Mouse (Mus musculus): Measurements from ENCODE around the gene Rdh5. TPM values are rescaled to one million over a fixed set of nuclear protein-coding genes. Genes with fewer than 3 reads are reported as not detected.
A peak's percentile ranks its signal among the peaks of the same experiment; 100 is the strongest.

Rdh5 gene
- 10 to 100 TPM; 11.2 to 15.9 TPM for total RNA-seq (2021)
- 24.3 and 29.3 TPM in 2 replicates for polyA plus RNA-seq (2012; rRNA removed)
- long read RNA-seq, partial matches to known transcripts = 1 of 4 reads
- long read RNA-seq, other reads (novel, unspliced or antisense) = 3 of 4 reads

DNA sequence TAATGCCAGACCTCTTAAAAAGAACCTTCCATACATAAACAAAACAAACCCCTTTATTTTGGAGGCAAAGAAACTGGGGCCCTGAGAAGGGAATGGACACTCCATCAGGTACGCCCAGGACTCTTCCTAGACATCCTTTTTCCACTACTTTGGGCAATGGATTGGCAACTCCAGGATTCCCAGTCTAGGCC, at the start of gene Rdh5:
TSS of gene Rdh5 (minus strand) at position 67 of the 191 bp plus-strand sequence.
- DNase-seq = no peak

DNA sequence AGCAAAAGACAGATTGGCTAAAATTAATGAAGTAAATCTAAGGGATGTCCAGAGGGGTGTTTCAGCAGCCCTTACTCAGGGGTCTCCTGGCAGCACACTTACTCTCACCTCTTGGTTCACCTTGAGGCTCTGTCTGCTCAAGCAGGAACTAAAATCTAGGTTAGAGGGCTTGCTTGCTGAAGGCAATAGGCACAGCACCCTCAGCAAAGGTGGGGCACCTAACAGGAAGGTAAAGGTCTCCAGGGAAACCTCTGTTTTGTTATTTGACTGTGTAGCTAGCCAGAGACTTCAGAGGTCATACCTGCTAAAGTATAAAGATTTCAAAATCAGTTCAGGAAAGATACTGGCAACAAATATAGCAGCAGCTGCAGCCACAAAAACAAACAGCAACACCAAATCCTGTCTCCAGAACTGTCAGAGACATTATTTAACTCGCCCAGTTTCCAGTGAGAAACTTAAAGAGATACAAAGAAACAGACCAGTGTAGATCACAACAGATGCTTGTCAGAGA, 48.1 kb upstream of the Rdh5 start:
- no peak for DNase-seq

DNA sequence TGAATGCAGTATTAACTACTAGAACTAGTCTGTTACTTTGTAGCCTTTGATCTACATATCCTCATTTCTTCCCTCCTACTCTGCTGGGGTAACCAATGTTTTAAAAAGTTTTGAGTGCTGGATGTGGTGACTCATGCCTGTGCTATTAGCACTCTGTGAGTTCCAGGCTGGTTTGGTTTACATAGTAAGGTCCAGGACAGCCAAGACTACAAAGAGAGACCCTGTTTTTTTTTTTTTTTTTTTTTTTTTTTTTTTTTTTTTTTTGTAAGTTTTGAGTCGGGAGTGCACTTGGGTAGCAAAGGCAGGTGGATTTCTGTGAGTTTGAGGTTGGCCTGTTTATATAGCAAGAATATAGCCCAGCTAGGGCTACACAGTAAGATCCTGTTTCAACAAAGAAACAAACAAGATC, 45.7 kb upstream of the Rdh5 start:
- no peak for DNase-seq

DNA sequence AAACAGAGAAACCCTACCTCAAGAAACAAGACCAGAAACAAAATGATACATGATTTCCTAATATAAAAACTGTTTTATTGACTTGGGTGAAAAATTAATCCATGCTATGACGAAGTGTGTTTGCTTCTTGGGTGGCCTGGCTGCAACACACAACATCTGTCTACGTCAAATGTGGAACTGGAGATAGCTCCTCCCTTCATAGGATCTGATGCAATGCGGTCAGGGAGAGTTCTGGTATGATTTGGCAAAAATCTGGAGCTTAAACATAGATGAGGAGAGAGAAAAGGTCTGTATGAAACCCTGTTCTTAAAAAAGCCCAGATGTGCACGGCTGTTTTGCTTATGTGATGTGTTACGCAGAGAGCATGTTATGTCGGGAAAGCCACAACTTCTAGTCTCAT, 43.2 kb upstream of the Rdh5 start:
- no peak for DNase-seq

DNA sequence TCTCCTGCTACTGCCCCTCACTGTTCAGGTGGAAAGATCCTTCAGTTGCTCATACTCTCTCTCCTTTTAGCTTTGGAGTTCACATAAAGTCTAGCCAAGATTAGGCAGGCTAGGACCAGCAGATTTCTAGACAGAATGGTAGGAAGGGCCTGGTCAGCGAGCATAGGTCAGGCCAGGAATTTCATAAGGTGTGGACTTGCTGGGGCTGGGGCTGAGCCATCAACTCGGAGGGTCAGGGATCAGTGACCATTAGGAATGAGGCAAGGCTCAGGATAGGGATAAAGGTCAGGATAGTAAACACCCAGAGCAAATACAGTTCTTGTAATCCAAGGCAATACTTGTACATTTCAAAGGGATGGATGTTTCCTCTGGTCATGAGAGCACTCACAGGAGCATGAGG, 42.3 kb upstream of the Rdh5 start:
- DNase-seq = no peak

DNA sequence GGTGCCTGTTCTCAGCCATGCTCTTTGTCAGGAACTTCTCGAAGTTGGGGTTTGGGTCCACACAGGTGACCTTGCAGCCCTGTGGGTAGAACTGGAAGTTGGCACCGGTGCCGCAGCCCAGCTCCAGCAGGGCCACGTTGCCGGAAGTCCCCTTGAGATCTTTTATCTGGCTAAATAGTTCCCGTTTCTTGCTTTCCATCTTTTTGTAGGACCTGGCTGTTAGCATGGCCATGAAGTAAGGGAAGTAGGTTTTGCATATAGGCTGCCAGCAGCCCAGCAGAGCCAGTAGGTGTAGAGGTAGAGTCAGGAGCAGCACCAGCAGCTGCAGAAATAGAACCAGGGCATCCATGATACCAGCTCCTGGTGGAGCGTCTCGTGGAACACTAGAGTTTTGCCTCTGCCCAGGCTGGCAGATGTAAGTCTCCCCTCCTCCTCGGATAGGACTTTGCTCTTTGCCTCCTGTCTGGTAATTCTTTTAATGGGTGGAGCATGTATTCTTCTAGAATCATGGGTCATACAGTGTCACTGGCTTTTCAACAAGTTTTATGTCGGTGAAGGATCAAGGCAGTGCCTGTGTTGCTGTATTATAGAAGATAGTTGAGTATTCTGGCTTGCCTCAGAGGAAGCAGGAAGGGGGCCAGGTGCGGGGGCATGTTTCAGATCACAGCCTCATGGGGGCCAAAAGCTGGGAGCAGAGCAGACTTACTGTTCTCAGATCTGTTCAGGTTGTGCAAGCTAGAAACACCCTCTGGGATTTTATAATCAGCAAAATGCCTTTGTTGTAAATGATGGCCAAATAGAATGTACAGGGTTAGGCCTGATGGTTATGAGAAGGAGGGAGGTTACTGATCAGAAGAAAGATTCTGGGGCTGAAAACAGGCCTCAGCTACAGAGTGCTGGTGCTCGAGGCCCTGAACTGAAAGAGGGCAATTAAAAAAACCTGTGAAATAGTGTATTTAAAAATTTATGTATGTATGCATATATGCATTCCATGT, 38.2 kb upstream of the Rdh5 start, which contains the start of gene Mettl7b:
TSS of gene Mettl7b (minus strand) at position 399 of the 995 bp plus-strand sequence.
- no peak for DNase-seq

DNA sequence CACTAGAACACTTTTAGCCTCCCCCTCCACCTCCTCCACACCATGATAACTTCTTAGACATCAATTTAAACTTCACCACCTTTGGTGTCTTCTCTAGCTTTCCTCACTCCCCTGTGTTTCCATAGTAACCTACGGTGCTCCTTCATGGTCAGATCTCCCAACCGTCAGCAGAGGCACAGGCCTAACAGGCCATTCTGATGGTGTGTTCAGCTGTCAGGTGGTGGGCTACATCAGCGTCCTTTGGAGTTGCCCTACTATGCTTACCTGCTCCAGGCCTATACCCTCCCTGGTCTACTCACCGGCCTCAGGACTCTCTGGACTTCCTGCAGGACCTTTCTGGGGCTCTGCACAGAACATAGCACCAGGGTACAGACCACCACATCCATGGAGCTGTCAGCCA, 37.5 kb upstream of the Rdh5 start:
- no peak for DNase-seq

DNA sequence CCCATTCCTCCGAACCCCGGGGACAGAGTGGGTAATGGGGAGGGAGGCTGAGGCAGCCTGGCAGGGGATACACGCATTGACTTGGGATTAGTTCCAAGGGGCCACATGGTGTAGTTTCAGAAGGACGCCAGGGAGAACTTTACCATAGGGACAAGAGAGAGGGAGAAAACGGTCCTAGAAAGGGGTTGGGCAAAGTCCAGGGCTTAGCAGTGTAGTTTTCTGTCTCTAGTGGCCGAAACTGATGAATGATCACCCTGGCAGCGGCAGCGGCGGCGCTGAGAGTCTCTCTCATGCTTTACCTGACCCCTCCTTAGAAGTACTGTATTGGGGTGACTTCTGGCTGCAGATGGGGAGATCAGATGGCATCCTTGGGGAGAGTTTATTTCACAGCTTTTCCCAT, 35.7 kb upstream of the Rdh5 start:
- DNase-seq = no peak

DNA sequence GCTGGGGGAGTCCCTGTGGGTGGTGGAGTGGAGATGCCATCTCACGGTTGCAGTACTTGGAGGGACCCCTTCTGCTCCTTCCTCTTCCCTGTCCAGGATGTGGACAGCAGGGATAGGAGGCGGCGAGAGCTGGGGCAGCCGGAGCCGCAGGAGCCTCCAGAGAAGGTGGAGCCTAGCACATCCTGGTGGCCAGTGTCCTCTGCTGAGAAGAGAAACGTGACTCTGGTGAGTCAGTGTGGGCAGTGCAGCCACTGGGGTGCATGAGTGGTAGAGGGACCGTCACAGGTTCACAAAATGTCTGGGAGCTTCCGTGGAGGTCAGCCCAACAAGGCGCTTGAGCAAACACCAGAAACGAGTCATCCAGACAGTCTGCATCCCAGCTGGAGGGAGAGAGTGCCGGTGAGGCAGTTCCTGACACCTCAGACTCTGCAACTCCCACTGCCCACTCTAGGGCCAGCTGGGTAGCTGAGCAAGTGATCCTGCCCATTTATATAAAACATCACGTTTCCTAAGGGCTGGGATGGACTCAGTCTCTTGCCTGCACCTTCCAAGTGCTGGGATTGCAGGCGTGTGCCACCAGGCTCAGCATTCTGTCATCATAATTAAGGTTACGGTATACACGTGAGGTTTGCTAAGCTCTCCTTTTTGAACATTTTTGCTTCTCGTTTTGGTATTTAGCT, 27.7 kb upstream of the Rdh5 start:
- no peak for DNase-seq

DNA sequence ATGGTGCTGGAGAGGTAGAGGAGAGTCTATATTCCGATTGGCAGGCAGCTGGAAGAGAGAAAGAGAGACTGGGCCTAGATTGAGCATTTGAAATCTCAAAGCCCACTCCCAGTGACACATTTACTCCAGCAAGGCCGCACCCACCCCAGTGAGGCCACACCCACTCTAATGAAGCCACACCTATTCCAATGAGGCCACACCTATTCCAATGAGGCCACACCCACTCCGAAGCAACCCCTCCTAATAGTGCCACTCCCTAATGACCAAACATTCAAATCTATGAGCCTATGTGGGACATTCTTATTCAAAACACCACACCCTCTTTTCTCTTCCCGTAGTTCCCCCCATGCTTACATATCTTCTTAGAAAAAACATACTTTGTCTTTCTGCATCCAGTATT, 24.8 kb upstream of the Rdh5 start:
- DNase-seq = no peak

DNA sequence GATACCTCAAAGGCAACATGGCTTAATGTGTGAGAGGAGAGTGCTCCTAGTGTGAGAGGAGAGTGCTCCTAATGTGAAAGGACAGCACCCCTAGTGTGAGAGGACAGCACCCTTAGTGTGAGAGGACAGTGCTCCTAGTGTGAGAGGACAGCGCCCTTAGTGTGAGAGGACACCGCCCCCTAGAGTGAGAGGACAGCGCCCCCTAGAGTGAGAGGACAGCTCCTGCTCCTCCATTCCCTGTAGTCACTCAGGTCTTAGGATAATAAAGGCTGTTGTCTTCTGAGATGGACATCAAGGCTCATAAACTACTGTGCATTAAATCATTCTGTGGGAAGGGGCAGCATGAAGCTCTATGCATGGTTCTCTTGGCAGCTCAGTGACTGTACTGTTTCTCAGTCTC, 23.0 kb upstream of the Rdh5 start:
- DNase-seq = peak; percentile 36

DNA sequence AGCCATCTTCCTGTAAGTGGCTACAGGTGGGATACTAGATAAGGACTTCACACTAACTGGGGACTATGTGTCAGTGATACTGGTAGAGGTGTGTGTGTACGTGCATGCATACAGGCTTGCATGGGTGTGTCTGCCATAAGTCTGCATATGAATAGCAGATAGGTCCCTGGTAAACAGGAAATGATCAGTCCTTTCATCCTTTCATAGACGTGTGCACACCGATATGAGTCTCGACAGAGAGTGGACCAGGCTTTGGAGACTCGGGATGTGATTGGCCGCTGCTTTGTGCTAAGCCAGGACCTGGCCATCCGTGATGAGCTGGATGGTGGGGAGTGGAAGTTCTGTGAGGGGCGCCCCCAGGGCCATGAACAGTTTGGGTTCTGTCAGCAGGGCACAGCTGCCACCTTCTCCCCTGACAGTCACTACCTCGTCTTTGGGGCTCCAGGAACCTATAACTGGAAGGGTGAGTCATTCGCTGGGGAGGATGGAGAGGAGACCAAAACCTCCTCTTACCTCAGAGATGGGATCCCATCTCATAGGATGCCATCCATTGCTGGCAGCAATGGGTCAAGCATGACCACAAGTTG, 17.9 kb upstream of the Rdh5 start:
- DNase-seq = no peak

DNA sequence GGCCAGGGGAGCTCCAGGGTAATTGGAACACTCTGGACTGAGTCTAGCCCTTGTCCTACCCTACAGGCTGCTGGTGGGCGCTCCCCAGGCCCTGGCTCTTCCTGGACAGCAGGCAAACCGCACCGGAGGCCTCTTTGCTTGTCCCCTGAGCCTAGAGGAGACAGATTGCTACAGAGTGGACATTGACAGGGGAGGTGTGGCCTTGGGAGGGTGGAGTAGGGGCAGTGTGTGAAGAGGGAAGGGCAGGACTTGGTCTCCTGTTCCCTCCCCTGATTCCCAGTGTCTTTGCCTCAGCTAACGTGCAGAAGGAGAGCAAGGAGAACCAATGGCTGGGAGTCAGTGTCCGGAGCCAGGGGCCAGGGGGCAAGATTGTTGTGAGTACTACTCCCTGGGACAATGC, 16.3 kb upstream of the Rdh5 start:
- DNase-seq = peak; percentile 27

DNA sequence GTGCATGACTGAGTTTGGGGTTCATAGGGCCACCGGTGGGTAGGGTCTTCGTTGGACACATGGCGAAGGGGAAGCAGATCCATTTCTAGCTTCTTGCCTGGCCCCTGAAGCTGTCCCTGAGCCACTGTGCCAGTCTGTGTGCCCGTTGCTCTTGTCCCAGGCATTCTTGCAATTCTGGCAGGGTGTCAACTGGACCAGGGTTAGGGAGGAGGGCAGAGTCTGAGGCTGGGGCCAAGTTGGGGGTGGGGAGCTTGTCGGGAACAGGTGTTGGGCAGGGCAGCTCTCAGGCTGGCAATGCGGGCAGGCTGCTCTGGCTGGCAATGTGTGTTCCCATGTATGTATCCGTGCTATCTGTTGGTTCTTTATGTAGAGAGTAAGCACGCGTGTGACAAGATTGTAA, 15.8 kb upstream of the Rdh5 start:
- peak; percentile 76 for DNase-seq

DNA sequence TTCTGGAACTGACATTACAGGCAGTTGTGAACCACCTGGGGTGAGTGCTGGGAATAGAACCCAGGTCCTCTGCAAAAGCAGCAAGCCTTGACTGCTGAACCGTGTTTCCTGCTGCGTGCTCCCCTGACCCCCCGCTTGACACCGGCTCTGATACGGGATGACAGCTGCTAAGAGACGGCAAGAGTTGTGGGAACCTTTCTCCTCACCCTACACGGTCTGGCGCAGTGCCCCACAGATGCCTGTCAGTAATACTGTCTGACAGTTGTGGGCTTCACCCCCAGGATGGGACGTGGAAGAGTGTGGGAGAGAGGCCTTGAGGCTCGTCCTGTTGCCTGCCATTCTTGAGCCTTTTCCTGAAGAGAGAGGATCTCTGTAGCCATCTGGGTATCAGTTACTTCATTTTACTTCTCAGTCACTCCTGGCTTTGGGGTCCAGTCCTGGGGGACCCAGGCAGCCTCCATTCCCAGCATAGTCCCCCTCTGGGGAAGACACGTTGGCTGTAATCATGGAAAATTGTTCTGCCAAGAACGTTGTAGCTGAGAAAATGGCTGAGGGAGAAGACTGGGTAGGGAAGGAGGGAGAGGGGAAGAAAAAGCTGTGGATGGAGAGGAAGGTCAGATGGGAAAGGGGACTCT, 15.2 kb upstream of the Rdh5 start:
- no peak for DNase-seq

DNA sequence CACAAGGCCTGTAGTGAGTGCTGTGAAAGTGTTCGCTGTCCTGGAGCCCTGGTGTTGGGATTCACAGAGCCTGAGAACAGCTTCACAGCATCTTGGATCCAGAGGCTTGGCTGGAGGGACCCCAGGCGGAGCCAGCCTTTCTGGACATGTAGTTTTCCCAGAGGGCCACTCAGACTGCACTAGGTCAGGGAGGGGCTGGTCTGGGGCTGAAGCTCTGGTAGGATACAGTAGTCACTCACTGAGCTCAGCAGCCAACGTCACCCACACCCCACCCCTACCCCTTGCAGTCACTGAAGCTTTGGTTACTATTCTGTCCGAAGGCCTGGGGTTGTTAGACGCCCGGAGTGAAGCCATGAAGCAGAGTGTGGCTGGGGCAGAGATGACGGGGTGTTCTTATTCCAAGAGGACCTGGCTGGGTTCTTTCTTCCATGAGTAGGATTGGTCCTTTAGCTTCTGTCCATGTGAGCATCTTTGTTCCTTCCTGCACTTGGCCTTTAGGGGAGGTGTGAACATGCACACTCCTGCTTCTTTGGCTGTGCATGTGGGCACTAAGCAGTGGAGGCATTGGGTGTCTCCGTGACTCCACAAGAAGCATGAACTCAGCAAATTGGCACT, 13.2 kb upstream of the Rdh5 start:
- DNase-seq = no peak

DNA sequence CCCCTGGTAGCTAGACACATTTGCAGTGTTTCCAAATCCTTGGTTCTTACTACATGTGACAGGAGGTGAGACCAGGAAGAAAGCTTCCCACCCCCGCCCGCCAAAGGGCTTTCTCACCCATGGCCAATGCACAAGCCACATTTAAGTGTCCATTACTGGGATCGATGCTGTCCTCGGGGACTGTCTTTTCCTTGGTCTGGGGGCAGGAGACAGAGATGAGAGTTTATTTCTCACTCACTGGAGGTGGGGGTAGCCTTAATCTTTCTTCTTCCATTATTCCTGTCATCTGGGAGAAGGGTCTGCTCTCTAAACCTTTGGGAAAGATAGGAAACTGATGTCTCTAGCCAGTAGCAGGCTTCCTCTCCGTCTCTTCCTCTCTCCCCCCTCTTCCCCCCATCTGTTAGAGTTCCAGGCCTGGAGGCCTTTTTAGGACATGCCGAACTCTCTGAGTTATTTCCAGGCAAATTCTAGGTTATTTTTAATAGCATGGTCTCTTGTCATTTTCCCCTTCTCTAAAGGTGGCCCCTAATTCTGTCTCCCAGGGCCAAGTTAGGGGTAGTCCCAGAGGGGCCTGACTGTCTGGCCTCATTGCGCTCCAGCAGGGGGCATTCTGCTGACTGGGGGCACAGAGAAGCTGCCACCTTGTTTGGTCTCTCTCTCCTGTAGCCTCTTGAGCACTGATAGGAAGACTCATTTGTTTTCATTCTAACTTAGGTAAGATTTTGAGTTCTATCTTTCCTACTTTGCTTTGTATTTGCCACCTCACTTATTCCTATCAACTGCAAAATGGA, 12.5 kb upstream of the Rdh5 start:
- no peak for DNase-seq

DNA sequence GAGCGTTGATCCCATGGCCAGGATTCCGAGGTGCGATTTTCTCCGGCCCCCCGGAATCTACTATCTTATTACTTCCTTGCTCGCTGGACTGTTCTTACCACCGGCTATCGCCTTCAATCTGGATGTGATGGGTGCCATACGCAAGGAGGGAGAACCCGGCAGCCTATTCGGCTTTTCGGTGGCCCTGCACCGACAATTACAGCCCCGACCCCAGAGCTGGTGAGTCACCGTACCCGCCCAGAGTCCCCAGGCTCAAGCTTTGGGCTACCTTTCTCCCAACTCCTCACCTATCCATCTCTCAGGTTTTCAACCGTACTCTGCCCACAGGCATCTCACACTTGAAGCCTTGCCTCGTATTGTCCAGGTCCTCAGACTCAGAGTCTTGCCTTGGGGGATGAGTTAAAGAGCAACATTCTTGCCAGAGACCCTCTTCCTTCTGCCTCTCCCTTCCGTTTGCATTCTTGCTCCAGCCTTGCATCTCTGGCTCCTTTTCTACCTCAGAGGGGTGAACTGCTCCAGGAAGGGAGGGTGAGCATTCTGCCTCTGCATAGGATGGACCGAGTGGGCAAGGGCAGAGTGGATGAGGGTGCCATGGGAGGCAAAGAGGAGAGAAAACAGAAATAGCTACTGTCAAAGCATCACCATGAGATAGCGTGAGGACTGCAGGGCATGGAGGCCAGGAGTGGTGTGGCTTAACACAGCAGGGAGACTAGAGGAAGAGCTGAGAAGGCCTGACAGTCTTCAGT, 11.5 kb upstream of the Rdh5 start:
- DNase-seq = no peak

DNA sequence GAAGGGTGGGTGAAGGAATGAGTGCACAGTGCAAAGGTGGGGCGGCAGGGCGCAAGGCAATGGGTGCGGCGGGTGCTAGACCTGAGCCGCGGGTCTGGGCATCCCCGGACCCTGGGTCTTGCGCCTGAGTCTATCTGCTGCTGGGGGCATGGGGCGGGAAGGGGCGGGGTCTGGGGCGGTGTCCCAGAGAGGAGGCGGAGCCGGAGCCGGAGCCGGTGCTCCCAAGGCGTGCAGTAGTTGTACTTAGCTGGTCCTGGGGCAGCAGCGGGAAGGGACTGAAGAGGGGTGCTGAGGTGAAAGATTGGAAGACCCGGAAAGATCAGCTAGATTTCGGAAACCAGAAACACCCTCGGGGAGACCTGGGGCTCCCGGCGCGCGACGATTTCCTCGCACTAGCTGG, 10.9 kb upstream of the Rdh5 start, which contains the start of gene Itga7:
TSS of gene Itga7 (plus strand) at position 245 of the 400 bp plus-strand sequence.
- DNase-seq = peak; percentile 59

DNA sequence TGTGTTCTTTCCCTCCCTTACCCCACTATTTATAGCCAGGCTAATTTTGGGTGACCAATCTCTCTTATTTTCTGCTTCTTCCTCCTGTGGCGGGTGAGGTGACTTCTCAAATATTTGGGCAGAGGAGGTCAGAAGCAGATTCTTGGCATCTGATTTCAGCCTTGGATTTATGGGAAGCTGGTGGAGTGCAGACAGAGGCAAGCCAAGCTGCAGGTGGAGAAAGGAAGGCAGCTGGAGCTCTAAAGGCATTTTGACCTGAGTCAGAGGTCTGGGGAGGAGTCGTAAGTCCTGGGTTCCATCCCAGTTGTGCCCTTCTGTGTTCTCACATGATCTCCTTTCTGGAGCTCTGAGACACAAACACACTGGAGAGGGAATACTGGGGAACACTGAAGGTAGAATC, 8.8 kb upstream of the Rdh5 start:
- DNase-seq = no peak

Data from adrenal gland, adult 2 months (tissue).